Comparison of ENCODE assay signal across 8 mouse cellular contexts in genomic region chr17:27825984-27826905, GRCm38 (mm10). TPM values are rescaled to one million over a fixed set of nuclear protein-coding genes. Genes with fewer than 3 reads are reported as not detected.
DNase-seq lines count a peak whose midpoint lies in the region; ATAC-seq and TF ChIP-seq lines count a peak whose summit lies in the region.

No protein-coding gene starts in this region.

- peak overlapping the region; percentile 65 for H3K4me3 ChIP-seq in G1E (ENCODE audit: low read depth, low read length)
- H3K4me3 ChIP-seq in hindbrain, postnatal 0 days (ENCODE audit: low read length) = peak overlapping the region; percentile 24
- peak overlapping the region; percentile 35 for H3K4me3 ChIP-seq in limb, embryonic 12.5 days (replicated peaks)
- H3K4me3 ChIP-seq in midbrain, embryonic 12.5 days = peak overlapping the region; percentile 28
- H3K4me3 ChIP-seq in cerebellum, adult 2 months (replicated peaks; ENCODE audit: insufficient read depth, low read depth, low read length) = no peak overlapping the region

- no peaks in the 10 kb centered on the region for H3K9me3 ChIP-seq in G1E (replicated peaks)
- no peaks in the 10 kb centered on the region for H3K9me3 ChIP-seq in hindbrain, postnatal 0 days (ENCODE audit: low read length)
- no peaks in the 10 kb centered on the region for H3K9me3 ChIP-seq in limb, embryonic 12.5 days
- no peaks in the 10 kb centered on the region for H3K9me3 ChIP-seq in midbrain, embryonic 12.5 days

- WGBS in hindbrain, postnatal 0 days = 5% methylated on average over 22 of the region's 22 CpGs
- 3% methylated on average over 22 of the region's 22 CpGs for WGBS in limb, embryonic 12.5 days
- 4% methylated on average over 22 of the region's 22 CpGs for WGBS in midbrain, embryonic 12.5 days
- 6% methylated on average over 22 of the region's 22 CpGs for WGBS in cerebellum, adult 2 months

- peak overlapping the region; percentile 69 for H3K27ac ChIP-seq in hindbrain, postnatal 0 days
- 0 out of 2 replicates have a peak overlapping the region, but pooled peaks have one; percentile 35 for H3K27ac ChIP-seq in limb, embryonic 12.5 days
- 0 out of 2 replicates have a peak overlapping the region, but pooled peaks have one; percentile 4 for H3K27ac ChIP-seq in midbrain, embryonic 12.5 days (replicated peaks)
- H3K27ac ChIP-seq in cerebellum, adult 2 months (ENCODE audit: insufficient read depth, low read length) = no peak overlapping the region

- peak overlapping the region; percentile 53 for H3K4me2 ChIP-seq in hindbrain, postnatal 0 days (ENCODE audit: low read depth, low read length)
- H3K4me2 ChIP-seq in limb, embryonic 12.5 days = peak overlapping the region; percentile 61
- H3K4me2 ChIP-seq in midbrain, embryonic 12.5 days (replicated peaks) = peak overlapping the region; percentile 50

- peak overlapping the region; percentile 9; the same call in 1 of the 2 replicates for H3K9ac ChIP-seq in hindbrain, postnatal 0 days (replicated peaks; ENCODE audit: low read length)
- H3K9ac ChIP-seq in limb, embryonic 12.5 days (replicated peaks) = 0 out of 2 replicates have a peak overlapping the region, but pooled peaks have one; percentile 23
- 0 out of 2 replicates have a peak overlapping the region, but pooled peaks have one; percentile 2 for H3K9ac ChIP-seq in midbrain, embryonic 12.5 days (replicated peaks)

- peaks cover 44% of the 10 kb centered on the region for H3K4me1 ChIP-seq in G1E (ENCODE audit: insufficient read depth, low read depth, low read length)
- peaks cover 2% of the 10 kb centered on the region; the same call in 1 of the 2 replicates for H3K4me1 ChIP-seq in hindbrain, postnatal 0 days (ENCODE audit: insufficient read depth, low read length)
- H3K4me1 ChIP-seq in limb, embryonic 12.5 days (replicated peaks) = peaks cover 17% of the 10 kb centered on the region
- H3K4me1 ChIP-seq in midbrain, embryonic 12.5 days = peaks cover 15% of the 10 kb centered on the region
- peaks cover 2% of the 10 kb centered on the region; the same call in 1 of the 2 replicates for H3K4me1 ChIP-seq in cerebellum, adult 2 months (ENCODE audit: control insufficient read depth, insufficient read depth, low read length)

- no peak for TF ChIP-seq POLR2A in cerebellum, adult 2 months (IDR thresholded peaks at IDR 0.05; ENCODE audit: borderline replicate concordance, insufficient read depth, low read length)

- DNase-seq in G1E (ENCODE audit: low spot score) = peak; percentile 22
- peak; percentile 53 for DNase-seq in c-Kit-negative CD71-positive TER-119-positive erythroid progenitor cells, embryonic 14.5 days (ENCODE audit: low read depth, low spot score)
- DNase-seq in gastrocnemius, postnatal 10 days = peak; percentile 54
- DNase-seq in hindbrain, postnatal 0 days (ENCODE audit: low spot score) = peak; percentile 72
- peak; percentile 59 for DNase-seq in spleen, adult 12 weeks (ENCODE audit: low spot score)
- no peak for DNase-seq in cerebellum, adult 2 months

- H3K27me3 ChIP-seq in G1E (ENCODE audit: insufficient read depth, low read length) = peaks cover 10% of the 10 kb centered on the region
- H3K27me3 ChIP-seq in hindbrain, postnatal 0 days (ENCODE audit: insufficient read depth, low read length) = no peaks in the 10 kb centered on the region
- H3K27me3 ChIP-seq in limb, embryonic 12.5 days = no peaks in the 10 kb centered on the region
- peaks cover 7% of the 10 kb centered on the region; the same call in 1 of the 2 replicates for H3K27me3 ChIP-seq in midbrain, embryonic 12.5 days
- no peaks in the 10 kb centered on the region for H3K27me3 ChIP-seq in cerebellum, adult 2 months (ENCODE audit: control insufficient read depth, insufficient read depth, low read length)

- H3K36me3 ChIP-seq in G1E (replicated peaks) = no peaks in the 10 kb centered on the region
- no peaks in the 10 kb centered on the region for H3K36me3 ChIP-seq in hindbrain, postnatal 0 days (ENCODE audit: insufficient read depth, low read length)
- no peaks in the 10 kb centered on the region for H3K36me3 ChIP-seq in limb, embryonic 12.5 days
- no peaks in the 10 kb centered on the region for H3K36me3 ChIP-seq in midbrain, embryonic 12.5 days

- no peak for TF ChIP-seq CTCF in G1E (IDR thresholded peaks at IDR 0.05; ENCODE audit: low read depth, low read length)
- peak; percentile 33 for TF ChIP-seq CTCF in hindbrain, postnatal 0 days (IDR thresholded peaks at IDR 0.05; ENCODE audit: low read depth)
- TF ChIP-seq CTCF in cerebellum, adult 2 months (IDR thresholded peaks at IDR 0.05; ENCODE audit: borderline replicate concordance, insufficient read depth, low read depth, low read length) = no peak

- ATAC-seq in G1E (ENCODE audit: extremely low read depth, insufficient number of reproducible peaks, low FRiP score, poor library complexity, severe bottlenecking) = peak; percentile 72
- ATAC-seq in hindbrain, postnatal 0 days = peak; percentile 67
- ATAC-seq in limb, embryonic 12.5 days (ENCODE audit: insufficient number of reproducible peaks, insufficient read depth, low FRiP score, low TSS enrichment, low read depth) = no peak
- ATAC-seq in midbrain, embryonic 12.5 days (ENCODE audit: low FRiP score, low read depth) = 0 out of 2 replicates have a peak, but pooled peaks have one; percentile 12

RNA-seq across cellular contexts. Expression of gene D17Wsu92e, which starts 5.8 kb away (rescaled TPM):
- total RNA-seq in G1E (2014; fragmentation: Nextera tagmentation) (84.4 and 87.4 TPM in 2 replicates), G1E (2017) (61.6 and 65.3 TPM in 2 replicates)
- polyA plus RNA-seq in G1E (2012) = 58.6 and 60.2 TPM in 2 replicates
- 10 to 100 TPM; 76.7 to 78.6 TPM for total RNA-seq in gastrocnemius, postnatal 10 days (2021)
- total RNA-seq in hindbrain, postnatal 0 days (2014; rRNA removed) = 73.4 and 89.6 TPM in 2 replicates
- polyA plus RNA-seq in hindbrain, postnatal 0 days (2015; fragmentation: Nextera tagmentation; extraction: Ambion mirVana) = 10.3 and 10.5 TPM in 2 replicates
- 18.2 and 18.6 TPM in 2 replicates for polyA plus RNA-seq in limb, embryonic 12.5 days (2016; fragmentation: Nextera tagmentation; extraction: Ambion mirVana)
- 12.4 and 12.9 TPM in 2 replicates for polyA plus RNA-seq in midbrain, embryonic 12.5 days (2016; fragmentation: Nextera tagmentation; extraction: Ambion mirVana)
- polyA plus RNA-seq in cerebellum, adult 2 months (2012; rRNA removed) = 152 and 156 TPM in 2 replicates

RNA-seq across cellular contexts. Expression of gene Snrpc, which starts 11.7 kb away (rescaled TPM):
- total RNA-seq in G1E (2014; fragmentation: Nextera tagmentation) (121 and 158 TPM in 2 replicates), G1E (2017) (127 and 147 TPM in 2 replicates)
- 575 and 747 TPM in 2 replicates for polyA plus RNA-seq in G1E (2012)
- 10 to 100 TPM; 93.1 to 94.1 TPM for total RNA-seq in gastrocnemius, postnatal 10 days (2021)
- total RNA-seq in hindbrain, postnatal 0 days (2014; rRNA removed) = 124 and 146 TPM in 2 replicates
- 235 TPM in 2 replicates for polyA plus RNA-seq in hindbrain, postnatal 0 days (2015; fragmentation: Nextera tagmentation; extraction: Ambion mirVana)
- 364 and 379 TPM in 2 replicates for polyA plus RNA-seq in limb, embryonic 12.5 days (2016; fragmentation: Nextera tagmentation; extraction: Ambion mirVana)
- polyA plus RNA-seq in midbrain, embryonic 12.5 days (2016; fragmentation: Nextera tagmentation; extraction: Ambion mirVana) = 350 and 358 TPM in 2 replicates
- 81.7 and 85.3 TPM in 2 replicates for polyA plus RNA-seq in cerebellum, adult 2 months (2012; rRNA removed)

RNA-seq across cellular contexts. Expression of gene Uhrf1bp1, which starts 30.0 kb away (rescaled TPM):
- total RNA-seq in G1E (2014; fragmentation: Nextera tagmentation) (18.5 and 21.0 TPM in 2 replicates), G1E (2017) (8.5 and 9.8 TPM in 2 replicates)
- polyA plus RNA-seq in G1E (2012) = 21.3 and 31.5 TPM in 2 replicates
- total RNA-seq in gastrocnemius, postnatal 10 days (2021) = 10 to 100 TPM; 15.0 to 20.4 TPM
- 18.1 and 19.9 TPM in 2 replicates for total RNA-seq in hindbrain, postnatal 0 days (2014; rRNA removed)
- polyA plus RNA-seq in hindbrain, postnatal 0 days (2015; fragmentation: Nextera tagmentation; extraction: Ambion mirVana) = 3.4 and 3.6 TPM in 2 replicates
- 9.3 and 10.3 TPM in 2 replicates for polyA plus RNA-seq in limb, embryonic 12.5 days (2016; fragmentation: Nextera tagmentation; extraction: Ambion mirVana)
- 8.3 and 9.2 TPM in 2 replicates for polyA plus RNA-seq in midbrain, embryonic 12.5 days (2016; fragmentation: Nextera tagmentation; extraction: Ambion mirVana)
- polyA plus RNA-seq in cerebellum, adult 2 months (2012; rRNA removed) = 18.2 and 18.5 TPM in 2 replicates

Comparison
In these comparisons a context has a peak if more than half of its experiments do, and no peak if none do; other contexts are left out.
1. DNase-seq: peak in G1E (single experiment), c-Kit-negative CD71-positive TER-119-positive erythroid progenitor cells, embryonic 14.5 days (single experiment), gastrocnemius, postnatal 10 days (single experiment), hindbrain, postnatal 0 days (single experiment) and spleen, adult 12 weeks (single experiment); none in cerebellum, adult 2 months (0 of 2).
2. Peak in every context shown above with its lines, with median percentiles within 50 percentile points of each other: H3K4me2 ChIP-seq and H3K9ac ChIP-seq.